Mouse (Mus musculus) ES-E14 (cell line): ENCODE data around the gene Pofut1.

ENCODE experiments used
- MAFK ChIP-seq: IDR thresholded peaks from 2 replicates; pipeline ENCODE4 v1.6.1; 2014; ENCODE audit warnings: mild to moderate bottlenecking, low read depth, low read length, inconsistent platforms; ENCODE audit not compliant: insufficient read depth
- ZC3H11A ChIP-seq: IDR thresholded peaks from 2 replicates; pipeline ENCODE4 v1.6.1; 2012; ENCODE audit warnings: low read depth, mild to moderate bottlenecking, inconsistent platforms, low read length, borderline replicate concordance
- ZNF384 ChIP-seq: IDR thresholded peaks from 2 replicates; pipeline ENCODE4 v1.6.1; 2012; ENCODE audit warnings: low read depth, low read length, inconsistent platforms

DNA sequence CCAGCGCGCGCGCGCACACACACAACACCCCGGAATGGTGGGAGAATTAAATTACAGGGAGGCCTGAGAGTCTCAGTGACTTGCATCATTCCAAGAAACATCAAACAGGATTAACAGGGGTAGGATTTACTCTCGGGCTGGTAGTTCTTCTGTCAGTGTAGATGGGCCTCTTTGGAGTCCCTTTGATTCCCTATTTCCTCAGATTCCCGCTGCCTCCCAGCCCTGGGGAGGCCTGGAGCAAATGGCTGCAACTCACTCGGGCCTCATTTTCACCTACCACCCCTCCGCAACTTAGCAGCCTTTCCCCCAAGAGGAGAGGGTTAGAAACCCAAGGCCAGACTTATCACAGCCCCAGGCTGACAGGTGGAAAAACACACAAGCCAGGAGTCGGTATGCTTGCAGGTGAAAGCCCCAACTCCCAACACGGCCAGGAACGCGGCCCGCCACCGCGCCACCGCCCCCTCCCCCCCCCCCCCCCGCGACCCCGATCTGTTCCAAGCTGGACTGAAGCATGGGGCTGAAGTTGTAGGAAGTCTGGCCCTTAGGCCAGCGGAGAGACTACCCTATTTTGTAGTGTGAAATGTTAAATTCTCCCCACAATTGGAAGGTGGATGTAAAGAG lies 1.4 kb upstream of the Pofut1 start:
- no peak for TF ChIP-seq MAFK
- no peak for TF ChIP-seq ZNF384
- TF ChIP-seq ZC3H11A: no peak
